Mouse (Mus musculus) thymus, adult 2 months (tissue): ENCODE results near the gene Tox3. TPM values are rescaled to one million over a fixed set of nuclear protein-coding genes. Genes with fewer than 3 reads are reported as not detected.

Experiments
- DNase-seq: peaks from one replicate; pipeline ENCODE4 v3.0.0; 2021
- H3K27ac ChIP-seq: fragments of 200-500 bp; 2 replicates; pipeline ENCODE4 v1.5.1; 2012; ENCODE audit warnings: low read length, control low read depth; ENCODE audit not compliant: control insufficient read depth, insufficient read depth
- H3K27me3 ChIP-seq: fragments of 200-500 bp; 2 replicates; pipeline ENCODE4 v1.6.1; 2012; ENCODE audit warnings: mild to moderate bottlenecking, low read length, moderate library complexity, mixed read lengths; ENCODE audit not compliant: control insufficient read depth, insufficient read depth
- H3K36me3 ChIP-seq: fragments of 200-500 bp; 2 replicates; pipeline ENCODE4 v1.6.1; 2012; ENCODE audit warnings: mild to moderate bottlenecking, low read length, moderate library complexity; ENCODE audit not compliant: control insufficient read depth, insufficient read depth
- H3K4me1 ChIP-seq: fragments of 200-500 bp; replicated peaks from 2 replicates; pipeline ENCODE4 v1.6.1; 2012; ENCODE audit warnings: low read length; ENCODE audit not compliant: control insufficient read depth, insufficient read depth
- H3K4me3 ChIP-seq: fragments of 200-500 bp; 2 replicates; pipeline ENCODE4 v1.5.1; 2012; ENCODE audit warnings: mild to moderate bottlenecking, low read length, control low read depth, moderate library complexity; ENCODE audit not compliant: control insufficient read depth, insufficient read depth
- CTCF ChIP-seq: fragments of 200-500 bp; IDR thresholded peaks from 2 replicates; pipeline ENCODE4 v1.5.1; 2012; ENCODE audit warnings: mild to moderate bottlenecking, control low read depth, low read length, moderate library complexity, borderline replicate concordance; ENCODE audit not compliant: control insufficient read depth, poor library complexity, insufficient read depth; ENCODE audit errors: extremely low read depth
- POLR2A ChIP-seq: fragments of 200-500 bp; IDR thresholded peaks from 2 replicates; pipeline ENCODE4 v1.6.1; 2012; ENCODE audit warnings: mild to moderate bottlenecking, low read length, control low read depth, moderate library complexity; ENCODE audit not compliant: control insufficient read depth, poor library complexity, insufficient read depth; ENCODE audit errors: extremely low read depth
- WGBS: fragments of 180-500 bp; shearing (Covaris S2); methylation state at CpG from one replicate; pipeline ENCODE4 v1.1.7; 2018; 5-methylcytosine and 5-hydroxymethylcytosine counted together
- polyA plus RNA-seq: library from polyadenylated mRNA; depleted of rRNA; stranded (reverse); fragments of >200 nt; gene quantifications from 2 replicates; pipeline ENCODE4 v1.2.3, GENCODE M21; 2012

Tox3 gene
- polyA plus RNA-seq, 1 experiment: 7.8 TPM

- H3K36me3 ChIP-seq: no peaks in the 10 kb centered on the region
- H3K4me3 ChIP-seq: no peak overlapping the region
- H3K4me1 ChIP-seq: no peaks in the 10 kb centered on the region
- TF ChIP-seq POLR2A: no peak
- no peak for TF ChIP-seq CTCF
- H3K27ac ChIP-seq: no peak overlapping the region
- H3K27me3 ChIP-seq: no peaks in the 10 kb centered on the region
- WGBS: 94% methylated on average over 5 of the region's 5 CpGs
- no peak for DNase-seq
Observed at GRCm38 (mm10) chr8:90301543-90301942, 46.6 kb downstream of the Tox3 start.

- TF ChIP-seq POLR2A (no peak), CTCF (no peak)
- no peaks in the 10 kb centered on the region for H3K4me1 ChIP-seq
- no peak overlapping the region for H3K4me3 ChIP-seq
- 97% methylated on average over 2 of the region's 2 CpGs for WGBS
- no peak for DNase-seq
- no peaks in the 10 kb centered on the region for H3K27me3 ChIP-seq
- H3K27ac ChIP-seq: no peak overlapping the region
- H3K36me3 ChIP-seq: no peaks in the 10 kb centered on the region
Observed at GRCm38 (mm10) chr8:90300973-90301372, 47.2 kb downstream of the Tox3 start.

- Histone ChIP-seq H3K36me3 (no peaks in the 10 kb centered on the region), H3K4me1 (no peaks in the 10 kb centered on the region), H3K27me3 (no peaks in the 10 kb centered on the region), H3K4me3 (no peak overlapping the region), H3K27ac (no peak overlapping the region)
- WGBS: 94% methylated on average over 3 of the region's 3 CpGs
- no peak for DNase-seq
- no peak for TF ChIP-seq POLR2A
- TF ChIP-seq CTCF: no peak
Observed at GRCm38 (mm10) chr8:90294061-90294460, 54.1 kb downstream of the Tox3 start.

GRCm38 (mm10) chr8:90290811-90291210, 57.3 kb downstream of the Tox3 start:
- Histone ChIP-seq H3K4me1 (no peaks in the 10 kb centered on the region), H3K27ac (no peak overlapping the region), H3K4me3 (no peak overlapping the region), H3K27me3 (no peaks in the 10 kb centered on the region), H3K36me3 (no peaks in the 10 kb centered on the region)
- no peak for DNase-seq
- 65% methylated on average over 6 of the region's 6 CpGs for WGBS
- TF ChIP-seq POLR2A (no peak), CTCF (no peak)

- Histone ChIP-seq H3K36me3 (no peaks in the 10 kb centered on the region), H3K27me3 (no peaks in the 10 kb centered on the region), H3K27ac (no peak overlapping the region), H3K4me1 (no peaks in the 10 kb centered on the region), H3K4me3 (no peak overlapping the region)
- DNase-seq: no peak
- WGBS: 91% methylated on average over 9 of the region's 9 CpGs
- TF ChIP-seq CTCF: no peak
- no peak for TF ChIP-seq POLR2A
Observed at GRCm38 (mm10) chr8:90276722-90277121, 71.4 kb downstream of the Tox3 start.

- DNase-seq: no peak
- H3K27me3 ChIP-seq: no peaks in the 10 kb centered on the region
- 95% methylated on average over 7 of the region's 7 CpGs for WGBS
- H3K27ac ChIP-seq: no peak overlapping the region
- no peaks in the 10 kb centered on the region for H3K4me1 ChIP-seq
- H3K36me3 ChIP-seq: no peaks in the 10 kb centered on the region
- TF ChIP-seq POLR2A: no peak
- no peak for TF ChIP-seq CTCF
- H3K4me3 ChIP-seq: no peak overlapping the region
Observed at GRCm38 (mm10) chr8:90273182-90273581, 75.0 kb downstream of the Tox3 start.

GRCm38 (mm10) chr8:90271920-90272319, 76.2 kb downstream of the Tox3 start:
- Histone ChIP-seq H3K27me3 (no peaks in the 10 kb centered on the region), H3K4me3 (no peak overlapping the region), H3K4me1 (no peaks in the 10 kb centered on the region), H3K27ac (no peak overlapping the region), H3K36me3 (no peaks in the 10 kb centered on the region)
- TF ChIP-seq POLR2A (no peak), CTCF (no peak)
- WGBS: 96% methylated on average over 10 of the region's 10 CpGs
- no peak for DNase-seq
